Mouse (Mus musculus): ENCODE measurements at regions not wholly inside any gene's neighbourhood (a gene's known extent, or its start where the extent isn't known, plus 50 kb on each side); places are given as distances from the start of the nearest gene placed in this dataset.

DNA sequence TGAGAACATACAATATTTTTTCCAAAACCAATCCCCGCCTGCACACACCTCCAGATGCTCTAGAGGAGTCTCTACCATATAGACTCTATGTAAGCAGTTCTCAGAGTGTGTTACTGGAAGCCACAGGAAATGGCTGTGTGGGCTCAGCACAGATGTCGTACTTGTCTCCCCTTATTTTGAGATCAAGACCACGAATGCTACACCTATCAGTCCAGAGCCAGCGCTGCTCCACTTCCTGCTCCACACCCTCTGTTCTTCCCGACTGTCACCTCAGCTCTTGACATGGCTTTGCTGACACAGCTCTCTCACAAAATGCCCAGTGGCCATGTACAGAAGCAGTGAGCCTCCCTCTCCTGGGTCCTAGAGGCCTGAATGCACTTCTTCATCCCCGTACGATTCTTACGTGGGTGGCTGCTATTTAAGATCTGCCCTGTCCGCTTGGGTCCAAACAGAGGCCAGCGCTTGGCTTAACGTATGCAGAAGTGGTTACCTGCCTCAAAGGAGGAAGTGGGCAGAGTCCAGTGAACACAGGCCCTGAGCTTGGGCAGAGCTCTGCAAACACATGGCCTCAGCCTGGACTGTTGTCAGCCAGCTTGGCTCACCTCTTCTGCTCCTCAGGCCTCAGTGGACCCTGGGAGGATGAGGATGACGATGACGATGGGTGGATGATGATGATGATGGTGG lies 80.5 kb upstream of the Msx2 start:
- DNase-seq: no peak

- DNase-seq: peak; percentile 45
These were observed 75.5 kb upstream of the Msx2 start for GRCm38 (mm10) chr13:53548396-53548795.

GRCm38 (mm10) chr13:53543291-53543690 lies 70.4 kb upstream of the Msx2 start:
- no peak for DNase-seq

GRCm38 (mm10) chr13:53539797-53540196 lies 66.9 kb upstream of the Msx2 start:
- no peak for DNase-seq

GRCm38 (mm10) chr13:53537937-53538336 lies 65.1 kb upstream of the Msx2 start:
- DNase-seq: no peak

DNA sequence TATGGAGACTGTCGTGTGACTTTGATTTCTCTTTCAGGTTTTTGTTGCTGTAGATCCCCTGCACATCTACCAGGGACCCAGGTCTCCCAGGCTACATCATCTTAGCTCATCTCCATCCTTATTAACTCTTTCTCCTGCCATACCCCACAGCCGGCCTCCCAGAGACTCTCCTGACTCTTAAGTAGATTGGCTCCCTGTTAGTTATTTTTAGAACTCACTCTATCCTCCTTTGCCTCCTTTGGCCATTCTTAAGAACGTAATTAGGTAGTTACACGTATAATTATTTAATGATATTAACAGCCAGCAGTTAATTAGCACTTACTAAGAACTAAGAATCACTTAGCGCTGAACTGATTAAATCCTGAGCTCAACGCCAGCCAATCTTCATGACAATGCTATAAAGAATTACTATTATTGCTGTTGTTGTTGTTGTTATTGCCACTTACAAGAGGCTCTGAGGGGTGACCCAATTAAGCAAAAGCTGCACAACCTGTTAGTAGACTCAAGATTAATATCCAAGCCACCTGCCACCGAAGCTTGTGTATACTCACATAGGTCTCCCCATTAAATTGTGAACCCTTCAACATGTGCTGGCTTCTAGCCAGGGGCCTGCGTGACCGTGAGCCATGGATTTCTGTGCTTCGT lies 63.0 kb upstream of the Msx2 start:
- no peak for DNase-seq

DNA sequence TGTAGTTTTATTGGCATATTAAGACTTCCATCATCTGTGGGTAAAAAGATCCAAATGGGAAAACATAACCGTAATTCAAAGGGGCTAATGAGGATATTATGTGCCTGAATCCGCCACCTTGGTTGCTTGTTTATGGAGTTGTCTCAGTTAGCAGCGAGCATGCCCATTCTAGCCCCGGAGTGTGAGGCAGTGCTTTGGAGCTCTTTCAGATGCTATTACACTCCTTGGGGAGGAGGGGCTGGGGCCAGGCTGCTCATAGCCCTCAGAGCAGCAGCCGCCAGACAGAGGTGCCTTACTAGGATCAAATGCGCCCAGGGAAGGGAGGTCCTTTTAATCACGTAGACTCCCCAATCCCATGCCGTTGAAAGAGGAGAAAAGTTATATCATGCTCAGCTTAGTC lies 60.9 kb upstream of the Msx2 start:
- no peak for DNase-seq

- no peak for DNase-seq
These were observed 54.0 kb upstream of the Msx2 start for GRCm38 (mm10) chr13:53526880-53527279.

- no peak for DNase-seq
These were observed 49.9 kb upstream of the Msx2 start for GRCm38 (mm10) chr13:53522807-53523206.

All from kidney, postnatal 14 days (tissue).